Comparison of ENCODE assay signal across 24 mouse cellular contexts in genomic region chr15:91186358-91186757, GRCm38 (mm10). TPM values are rescaled to one million over a fixed set of nuclear protein-coding genes. Genes with fewer than 3 reads are reported as not detected.
DNase-seq lines count a peak whose midpoint lies in the region; ATAC-seq and TF ChIP-seq lines count a peak whose summit lies in the region.
"Had no signal": no experiment of that assay in that cellular context is flagged by ENCODE, and none has a peak within 500 bp of the region (broad histone marks: within the 10 kb centered on the region; RNA-seq: fewer than 3 reads in every experiment).

No protein-coding gene starts in this region.

- peaks cover 2% of the 10 kb centered on the region; the same call in 1 of the 2 replicates for H3K4me1 ChIP-seq in heart, postnatal 0 days (ENCODE audit: control insufficient read depth, insufficient read depth)

- peak overlapping the region; percentile 53 for H3K4me3 ChIP-seq in gastrocnemius, adult 2 months
- peak overlapping the region; percentile 8; the same call in 1 of the 2 replicates for H3K4me3 ChIP-seq in heart, postnatal 0 days (ENCODE audit: low read depth, low read length)
- H3K4me3 ChIP-seq: embryonic facial prominence, embryonic 10.5 days; embryonic facial prominence, embryonic 12.5 days; forebrain, embryonic 13.5 days; forebrain, embryonic 15.5 days had no signal

- H3K9me3 ChIP-seq in heart, postnatal 0 days (replicated peaks; ENCODE audit: control insufficient read depth, low read length) = no peaks in the 10 kb centered on the region
- H3K9me3 ChIP-seq: embryonic facial prominence, embryonic 10.5 days; embryonic facial prominence, embryonic 12.5 days; forebrain, embryonic 13.5 days; forebrain, embryonic 15.5 days had no signal

- intact Hi-C loops in gastrocnemius, adult 2 months (cut with DNase I) = no loop called here
- intact Hi-C loops in gastrocnemius, postnatal 36 days (cut with DNase I) = no loop called here

- no peak for TF ChIP-seq EP300 in heart, postnatal 0 days (IDR thresholded peaks at IDR 0.05; ENCODE audit: low read depth)

- peak overlapping the region; percentile 78 for H3K27ac ChIP-seq in gastrocnemius, adult 2 months
- H3K27ac ChIP-seq in heart, postnatal 0 days (ENCODE audit: low read depth) = no peak overlapping the region
- H3K27ac ChIP-seq: embryonic facial prominence, embryonic 10.5 days; embryonic facial prominence, embryonic 12.5 days; forebrain, embryonic 13.5 days; forebrain, embryonic 15.5 days had no signal

- no peak for ATAC-seq in heart, postnatal 0 days (ENCODE audit: insufficient read depth, low read depth)
- ATAC-seq: forebrain, embryonic 13.5 days; forebrain, embryonic 15.5 days; forebrain, postnatal 0 days had no signal

- H3K9ac ChIP-seq in heart, postnatal 0 days (replicated peaks; ENCODE audit: low read depth, low read length) = no peak overlapping the region
- H3K9ac ChIP-seq: embryonic facial prominence, embryonic 12.5 days; forebrain, embryonic 13.5 days; forebrain, embryonic 15.5 days; forebrain, postnatal 0 days had no signal

- DNase-seq in gastrocnemius, adult 2 months = no peak
- no peak for DNase-seq in gastrocnemius, postnatal 36 days
- DNase-seq in heart, postnatal 0 days (ENCODE audit: low spot score) = peak; percentile 11
- no peak for DNase-seq in heart, adult 11 months
- peak; percentile 60 for DNase-seq in testis, postnatal 14 days (ENCODE audit: low spot score)
- no peak for DNase-seq in testis, postnatal 10 days (ENCODE audit: low spot score)
- no peak for DNase-seq in cerebellum, adult 11 months
- DNase-seq: adrenal gland, adult 2 months; adrenal gland, postnatal 10 days; adrenal gland, postnatal 25 days; cerebellum, adult 11-12 months; cerebellum, adult 2 months; cerebellum, adult 9-10 months; cerebellum, postnatal 10 days; cerebellum, postnatal 25 days; forebrain, postnatal 0 days had no signal

- TF ChIP-seq CTCF in gastrocnemius, adult 2 months (IDR thresholded peaks at IDR 0.05) = no peak
- TF ChIP-seq CTCF in heart, postnatal 0 days (IDR thresholded peaks at IDR 0.05; ENCODE audit: low read depth) = no peak

- peak overlapping the region; percentile 34; the same call in 1 of the 2 replicates for H3K4me2 ChIP-seq in heart, postnatal 0 days (ENCODE audit: low read depth, low read length)
- H3K4me2 ChIP-seq: embryonic facial prominence, embryonic 12.5 days; forebrain, embryonic 13.5 days; forebrain, embryonic 15.5 days had no signal

- WGBS in heart, postnatal 0 days = 61% methylated on average over 6 of the region's 6 CpGs

- no peaks in the 10 kb centered on the region for H3K27me3 ChIP-seq in heart, postnatal 0 days (ENCODE audit: control insufficient read depth, insufficient read depth, low read length)
- H3K27me3 ChIP-seq: embryonic facial prominence, embryonic 12.5 days; forebrain, embryonic 13.5 days; forebrain, embryonic 15.5 days had no signal

- H3K36me3 ChIP-seq in heart, postnatal 0 days (replicated peaks; ENCODE audit: control insufficient read depth, insufficient read depth, low read length) = no peaks in the 10 kb centered on the region
- H3K36me3 ChIP-seq: embryonic facial prominence, embryonic 10.5 days; embryonic facial prominence, embryonic 12.5 days; forebrain, embryonic 15.5 days had no signal

RNA-seq across cellular contexts. Expression of gene Abcd2, which starts 5.2 kb away (rescaled TPM):
- total RNA-seq in gastrocnemius, adult 2 months (2021) = 10 to 100 TPM; 17.0 to 21.3 TPM
- total RNA-seq in gastrocnemius, postnatal 36 days (2021) = 10 to 100 TPM; 20.0 to 20.4 TPM
- total RNA-seq in heart, postnatal 0 days (2014; rRNA removed; ENCODE audit: low replicate concordance) = 0.38 and 0.73 TPM in 2 replicates
- polyA plus RNA-seq in heart, postnatal 0 days (2015; fragmentation: Nextera tagmentation; extraction: Ambion mirVana) = 0.77 and 1.2 TPM in 2 replicates
- total RNA-seq: MEL had no signal

RNA-seq across cellular contexts. Expression of gene CN725425, which starts 12.9 kb away (rescaled TPM):
- total RNA-seq in gastrocnemius, adult 2 months (2021) = not detected
- total RNA-seq in gastrocnemius, postnatal 36 days (2021) = not detected
- not detected in 2 replicates for total RNA-seq in heart, postnatal 0 days (2014; rRNA removed; ENCODE audit: low replicate concordance)
- polyA plus RNA-seq in heart, postnatal 0 days (2015; fragmentation: Nextera tagmentation; extraction: Ambion mirVana) = not detected in 2 replicates
- total RNA-seq: adrenal gland, adult 2 months; adrenal gland, postnatal 10 days; adrenal gland, postnatal 25 days; adrenal gland, postnatal 4 days; forebrain, postnatal 0 days; MEL had no signal
- polyA plus RNA-seq: adrenal gland, adult 2 months; C2C12; embryonic facial prominence, embryonic 10.5 days; embryonic facial prominence, embryonic 12.5 days; embryonic facial prominence, embryonic 14.5 days; forebrain, embryonic 13.5 days; forebrain, embryonic 15.5 days had no signal

Comparison
In these comparisons a context has a peak if more than half of its experiments do, and no peak if none do; other contexts are left out.
1. DNase-seq: peak in heart, postnatal 0 days (single experiment) and testis, postnatal 14 days (single experiment); none in gastrocnemius, adult 2 months (single experiment), gastrocnemius, postnatal 36 days (0 of 2), heart, adult 11 months (single experiment), testis, postnatal 10 days (single experiment) and cerebellum, adult 11 months (single experiment).
2. RNA of gene Abcd2, which starts 5.2 kb away (total RNA-seq): 17.0 to 21.3 TPM in gastrocnemius, adult 2 months and 20.0 to 20.4 TPM in gastrocnemius, postnatal 36 days; 0.38 to 0.73 TPM in heart, postnatal 0 days; every median in the first group is over 10 times any median in the second.